Mouse (Mus musculus): ENCODE results near the gene Gda. TPM values are rescaled to one million over a fixed set of nuclear protein-coding genes. Genes with fewer than 3 reads are reported as not detected.

The Gda gene
- polyA plus RNA-seq, 1 experiment from 2014 or later: 0.05 TPM

DNA sequence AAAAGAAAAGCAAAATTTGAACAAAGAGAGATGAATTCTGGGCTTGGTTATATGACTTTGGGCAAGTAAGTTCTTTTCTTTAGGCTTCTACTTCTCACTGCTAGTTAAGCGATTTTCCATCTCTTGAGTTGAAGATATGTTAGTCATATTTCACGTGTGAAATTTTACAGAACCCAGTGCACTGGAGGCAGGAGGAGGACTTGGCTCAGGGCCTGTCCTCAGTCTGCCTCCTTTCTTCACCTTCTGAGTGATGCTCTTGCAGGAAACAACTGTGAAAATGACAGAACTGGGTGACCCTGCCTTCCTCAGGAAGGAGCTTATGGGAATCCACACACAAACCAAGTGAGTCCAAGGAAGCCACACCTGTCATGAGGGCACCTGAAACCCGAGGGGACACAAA is 57.9 kb downstream of the Gda start:
- no peak for DNase-seq (ENCODE audit: low spot score)
- H3K36me3 ChIP-seq (ENCODE audit: insufficient read depth, low read length): no peaks in the 10 kb centered on the region
- no peaks in the 10 kb centered on the region for H3K4me1 ChIP-seq (replicated peaks; ENCODE audit: insufficient read depth, low read length)
- 63% methylated on average over 3 of the region's 3 CpGs for WGBS
- no peak for TF ChIP-seq CTCF (IDR thresholded peaks at IDR 0.05; ENCODE audit: low read depth)
- no peak overlapping the region for H3K4me3 ChIP-seq (replicated peaks; ENCODE audit: low read depth, low read length)
- no peak overlapping the region for H3K4me2 ChIP-seq (ENCODE audit: low read length)
- no peak overlapping the region for H3K9ac ChIP-seq (ENCODE audit: low read depth, low read length)
- ATAC-seq (replicated peaks; ENCODE audit: low FRiP score, low read depth): no peak
- H3K27ac ChIP-seq: no peak overlapping the region
- H3K9me3 ChIP-seq (replicated peaks; ENCODE audit: low read length): no peaks in the 10 kb centered on the region
- H3K27me3 ChIP-seq (ENCODE audit: insufficient read depth, low read length): no peaks in the 10 kb centered on the region

DNA sequence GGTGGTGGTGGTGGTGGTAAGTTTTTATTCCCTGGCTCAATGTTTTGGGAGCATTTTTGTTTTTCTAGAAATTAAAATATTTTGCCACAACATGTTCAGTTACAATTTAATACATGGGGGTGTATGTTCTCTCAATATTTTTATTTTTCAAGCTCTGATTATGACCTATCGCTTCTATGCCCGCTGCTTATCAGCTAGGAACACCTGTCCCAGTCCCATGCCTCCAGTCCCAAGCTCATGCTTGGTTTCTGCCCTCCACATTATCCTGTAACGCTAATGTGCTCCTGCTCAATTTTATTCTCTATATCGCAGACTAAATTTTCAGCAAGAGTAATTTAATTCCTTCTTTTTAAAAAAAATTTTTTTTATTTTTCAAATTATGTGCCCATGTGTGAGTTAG is 64.1 kb downstream of the Gda start:
- WGBS: 94% methylated on average over 4 of the region's 4 CpGs

GRCm38 (mm10) chr19:21407363-21407762 is 65.9 kb downstream of the Gda start:
- 87% methylated on average over 1 of the region's 1 CpGs for WGBS
- Histone ChIP-seq H3K9ac (ENCODE audit: low read depth, low read length) (no peak overlapping the region), H3K4me3 (replicated peaks; ENCODE audit: low read depth, low read length) (no peak overlapping the region), H3K9me3 (replicated peaks; ENCODE audit: low read length) (no peaks in the 10 kb centered on the region), H3K4me2 (ENCODE audit: low read length) (no peak overlapping the region), H3K36me3 (ENCODE audit: insufficient read depth, low read length) (no peaks in the 10 kb centered on the region), H3K27me3 (ENCODE audit: insufficient read depth, low read length) (no peaks in the 10 kb centered on the region), H3K27ac (no peak overlapping the region), H3K4me1 (replicated peaks; ENCODE audit: insufficient read depth, low read length) (no peaks in the 10 kb centered on the region)
- ATAC-seq (replicated peaks; ENCODE audit: low FRiP score, low read depth) (no peak), DNase-seq (ENCODE audit: low spot score) (no peak)
- TF ChIP-seq CTCF (IDR thresholded peaks at IDR 0.05; ENCODE audit: low read depth): no peak

More for the DNA sequence above, 64.1 kb downstream of the Gda start:
- no peaks in the 10 kb centered on the region for H3K36me3 ChIP-seq (ENCODE audit: insufficient read depth, low read length)
- DNase-seq (ENCODE audit: low spot score) (no peak), ATAC-seq (replicated peaks; ENCODE audit: low FRiP score, low read depth) (no peak)
- no peak overlapping the region for H3K4me2 ChIP-seq (ENCODE audit: low read length)
- no peaks in the 10 kb centered on the region for H3K4me1 ChIP-seq (replicated peaks; ENCODE audit: insufficient read depth, low read length)
- no peak overlapping the region for H3K4me3 ChIP-seq (replicated peaks; ENCODE audit: low read depth, low read length)
- no peak overlapping the region for H3K9ac ChIP-seq (ENCODE audit: low read depth, low read length)
- no peak for TF ChIP-seq CTCF (IDR thresholded peaks at IDR 0.05; ENCODE audit: low read depth)
- no peaks in the 10 kb centered on the region for H3K27me3 ChIP-seq (ENCODE audit: insufficient read depth, low read length)
- H3K27ac ChIP-seq: no peak overlapping the region
- no peaks in the 10 kb centered on the region for H3K9me3 ChIP-seq (replicated peaks; ENCODE audit: low read length)

- H3K9me3 ChIP-seq (replicated peaks; ENCODE audit: low read length): no peaks in the 10 kb centered on the region
- no peak overlapping the region for H3K4me3 ChIP-seq (replicated peaks; ENCODE audit: low read depth, low read length)
- H3K36me3 ChIP-seq (ENCODE audit: insufficient read depth, low read length): no peaks in the 10 kb centered on the region
- no peak for TF ChIP-seq CTCF (IDR thresholded peaks at IDR 0.05; ENCODE audit: low read depth)
- H3K4me2 ChIP-seq (ENCODE audit: low read length): no peak overlapping the region
- DNase-seq (ENCODE audit: low spot score) (no peak), ATAC-seq (replicated peaks; ENCODE audit: low FRiP score, low read depth) (no peak)
- no peak overlapping the region for H3K27ac ChIP-seq
- no peaks in the 10 kb centered on the region for H3K27me3 ChIP-seq (ENCODE audit: insufficient read depth, low read length)
- no peaks in the 10 kb centered on the region for H3K4me1 ChIP-seq (replicated peaks; ENCODE audit: insufficient read depth, low read length)
- no peak overlapping the region for H3K9ac ChIP-seq (ENCODE audit: low read depth, low read length)
Measured at GRCm38 (mm10) chr19:21397994-21398393, 75.3 kb downstream of the Gda start.

DNA sequence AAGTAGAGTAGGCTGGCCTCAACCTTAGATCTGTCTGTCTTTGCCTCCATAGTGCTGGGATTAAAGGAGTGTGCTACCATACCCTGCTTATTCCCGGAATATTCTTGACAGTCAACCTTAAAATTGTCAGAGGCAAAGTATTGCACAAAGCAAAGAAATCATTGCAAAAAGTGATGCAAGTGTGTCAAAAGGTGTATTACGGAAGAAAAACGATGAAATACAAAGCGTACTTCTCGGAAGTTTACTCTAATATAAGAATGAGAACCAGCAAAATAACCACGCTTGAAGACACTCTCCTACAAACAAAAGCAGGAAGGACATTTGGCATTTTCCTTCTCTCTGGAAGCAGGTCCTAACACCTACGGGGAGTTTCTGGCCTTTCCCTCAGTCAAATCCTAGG is 76.9 kb downstream of the Gda start:
- Histone ChIP-seq H3K9ac (ENCODE audit: low read depth, low read length) (no peak overlapping the region), H3K4me2 (ENCODE audit: low read length) (no peak overlapping the region), H3K4me3 (replicated peaks; ENCODE audit: low read depth, low read length) (no peak overlapping the region), H3K36me3 (ENCODE audit: insufficient read depth, low read length) (no peaks in the 10 kb centered on the region), H3K27me3 (ENCODE audit: insufficient read depth, low read length) (no peaks in the 10 kb centered on the region), H3K27ac (no peak overlapping the region), H3K4me1 (replicated peaks; ENCODE audit: insufficient read depth, low read length) (no peaks in the 10 kb centered on the region), H3K9me3 (replicated peaks; ENCODE audit: low read length) (no peaks in the 10 kb centered on the region)
- DNase-seq (ENCODE audit: low spot score) (no peak), ATAC-seq (replicated peaks; ENCODE audit: low FRiP score, low read depth) (no peak)
- WGBS: 94% methylated on average over 7 of the region's 7 CpGs
- no peak for TF ChIP-seq CTCF (IDR thresholded peaks at IDR 0.05; ENCODE audit: low read depth)

- 74% methylated on average over 7 of the region's 7 CpGs for WGBS
- DNase-seq (ENCODE audit: low spot score) (no peak), ATAC-seq (replicated peaks; ENCODE audit: low FRiP score, low read depth) (no peak)
- Histone ChIP-seq H3K4me2 (ENCODE audit: low read length) (no peak overlapping the region), H3K9ac (ENCODE audit: low read depth, low read length) (no peak overlapping the region), H3K9me3 (replicated peaks; ENCODE audit: low read length) (no peaks in the 10 kb centered on the region), H3K4me1 (replicated peaks; ENCODE audit: insufficient read depth, low read length) (no peaks in the 10 kb centered on the region), H3K27ac (no peak overlapping the region), H3K36me3 (ENCODE audit: insufficient read depth, low read length) (no peaks in the 10 kb centered on the region), H3K4me3 (replicated peaks; ENCODE audit: low read depth, low read length) (no peak overlapping the region), H3K27me3 (ENCODE audit: insufficient read depth, low read length) (no peaks in the 10 kb centered on the region)
- no peak for TF ChIP-seq CTCF (IDR thresholded peaks at IDR 0.05; ENCODE audit: low read depth)
Measured at GRCm38 (mm10) chr19:21390904-21391303, 82.3 kb downstream of the Gda start.

- Histone ChIP-seq H3K27me3 (ENCODE audit: insufficient read depth, low read length) (no peaks in the 10 kb centered on the region), H3K9me3 (replicated peaks; ENCODE audit: low read length) (no peaks in the 10 kb centered on the region), H3K27ac (no peak overlapping the region), H3K4me2 (ENCODE audit: low read length) (no peak overlapping the region), H3K36me3 (ENCODE audit: insufficient read depth, low read length) (no peaks in the 10 kb centered on the region), H3K4me1 (replicated peaks; ENCODE audit: insufficient read depth, low read length) (no peaks in the 10 kb centered on the region), H3K9ac (ENCODE audit: low read depth, low read length) (no peak overlapping the region), H3K4me3 (replicated peaks; ENCODE audit: low read depth, low read length) (no peak overlapping the region)
- no peak for DNase-seq (ENCODE audit: low spot score)
- TF ChIP-seq CTCF (IDR thresholded peaks at IDR 0.05; ENCODE audit: low read depth): no peak
- WGBS: 61% methylated on average over 2 of the region's 2 CpGs
- ATAC-seq (replicated peaks; ENCODE audit: low FRiP score, low read depth): no peak
Measured at GRCm38 (mm10) chr19:21386842-21387241, 86.4 kb downstream of the Gda start.
